Mouse (Mus musculus) cerebellum, adult 2 months (tissue): Measurements from ENCODE around the gene Cryz. TPM values are rescaled to one million over a fixed set of nuclear protein-coding genes. Genes with fewer than 3 reads are reported as not detected.

Source experiments
- DNase-seq, 2 experiments: peaks; one replicate each; pipeline ENCODE4 v3.0.0; 2021
- H3K27ac ChIP-seq: fragments of 200-500 bp; 2 replicates; pipeline ENCODE4 v1.5.1; 2012; ENCODE audit warnings: low read length, control low read depth, inconsistent platforms; ENCODE audit not compliant: insufficient read depth
- H3K27me3 ChIP-seq: fragments of 200-500 bp; 2 replicates; pipeline ENCODE4 v1.6.1; 2012; ENCODE audit warnings: inconsistent platforms, mild to moderate bottlenecking, low read length, moderate library complexity; ENCODE audit not compliant: control insufficient read depth, insufficient read depth
- H3K4me1 ChIP-seq: fragments of 200-500 bp; 2 replicates; pipeline ENCODE4 v1.6.1; 2011; ENCODE audit warnings: low read length; ENCODE audit not compliant: control insufficient read depth, insufficient read depth
- H3K4me3 ChIP-seq: fragments of 200-500 bp; replicated peaks from 2 replicates; pipeline ENCODE3; 2011; ENCODE audit warnings: mild to moderate bottlenecking, low read depth, low read length, control low read depth; ENCODE audit not compliant: insufficient read depth
- CTCF ChIP-seq: fragments of 200-500 bp; IDR thresholded peaks from 2 replicates; pipeline ENCODE4 v1.5.1; 2011; ENCODE audit warnings: low read depth, mild to moderate bottlenecking, control low read depth, low read length, moderate library complexity, borderline replicate concordance; ENCODE audit not compliant: insufficient read depth
- POLR2A ChIP-seq: fragments of 200-500 bp; IDR thresholded peaks from 2 replicates; pipeline ENCODE4 v1.6.1; 2011; ENCODE audit warnings: low read length, control low read depth, borderline replicate concordance; ENCODE audit not compliant: insufficient read depth
- WGBS: fragments of 180-500 bp; shearing (Covaris S2); methylation state at CpG from one replicate; pipeline ENCODE4 v1.1.7; 2018; 5-methylcytosine and 5-hydroxymethylcytosine counted together
- polyA plus RNA-seq: library from polyadenylated mRNA; depleted of rRNA; stranded (reverse); fragments of >200 nt; gene quantifications from 2 replicates; pipeline ENCODE4 v1.2.3, GENCODE M21; 2012

The Cryz gene
- polyA plus RNA-seq, 1 experiment: 12.9 TPM

DNA sequence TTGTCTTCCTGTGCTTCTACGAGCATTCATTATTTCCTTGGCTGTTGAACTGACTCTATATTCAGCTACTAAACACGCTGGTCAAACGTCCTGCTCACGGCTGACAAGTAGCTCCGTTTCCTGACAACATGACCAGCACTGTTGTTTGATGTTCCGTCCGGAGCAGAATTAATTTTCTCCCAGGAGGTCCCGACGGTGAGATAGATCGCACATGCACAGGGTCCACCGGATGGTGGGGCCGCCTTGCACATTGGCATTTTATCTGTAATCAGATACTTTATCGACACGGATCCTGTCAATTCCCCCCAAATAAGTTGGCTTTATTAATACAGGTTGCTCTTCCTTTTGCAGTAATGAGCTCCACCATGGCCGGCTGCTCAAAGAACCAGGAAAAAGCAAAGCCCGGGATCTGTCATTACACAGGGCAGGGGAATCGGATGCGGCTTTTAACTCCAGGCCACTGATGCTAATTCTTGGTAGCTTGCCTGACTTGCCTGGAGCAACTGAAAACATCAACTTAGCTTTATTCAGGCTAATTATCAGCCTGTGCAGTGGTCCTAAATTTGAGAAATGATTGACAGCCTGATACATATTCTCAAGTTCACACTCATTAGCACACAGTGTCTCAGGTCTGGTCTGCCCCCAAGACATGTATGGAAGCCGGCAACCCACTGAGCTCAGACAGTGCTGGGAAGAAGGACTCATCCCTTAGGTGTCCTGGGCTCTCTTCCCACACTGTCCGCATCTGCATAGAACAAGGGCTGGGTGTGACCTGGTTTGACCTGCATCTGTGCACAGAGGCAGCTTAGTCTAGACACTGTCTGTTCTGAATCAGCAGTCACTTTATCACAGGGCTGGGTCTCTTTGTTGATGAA, 53.1 kb downstream of the Cryz start:
- Histone ChIP-seq H3K27me3 (no peaks in the 10 kb centered on the region), H3K4me1 (0 out of 2 replicates have a peak, but pooled peaks cover 2% of the 10 kb centered on the region), H3K4me3 (no peak overlapping the region), H3K27ac (no peak overlapping the region)
- DNase-seq: no peak
- 42% methylated on average over 20 of the region's 20 CpGs for WGBS
- TF ChIP-seq CTCF (no peak), POLR2A (no peak)

GRCm38 (mm10) chr3:154651192-154651821, 54.8 kb downstream of the Cryz start:
- WGBS: 65% methylated on average over 10 of the region's 10 CpGs
- DNase-seq: no peak

DNA sequence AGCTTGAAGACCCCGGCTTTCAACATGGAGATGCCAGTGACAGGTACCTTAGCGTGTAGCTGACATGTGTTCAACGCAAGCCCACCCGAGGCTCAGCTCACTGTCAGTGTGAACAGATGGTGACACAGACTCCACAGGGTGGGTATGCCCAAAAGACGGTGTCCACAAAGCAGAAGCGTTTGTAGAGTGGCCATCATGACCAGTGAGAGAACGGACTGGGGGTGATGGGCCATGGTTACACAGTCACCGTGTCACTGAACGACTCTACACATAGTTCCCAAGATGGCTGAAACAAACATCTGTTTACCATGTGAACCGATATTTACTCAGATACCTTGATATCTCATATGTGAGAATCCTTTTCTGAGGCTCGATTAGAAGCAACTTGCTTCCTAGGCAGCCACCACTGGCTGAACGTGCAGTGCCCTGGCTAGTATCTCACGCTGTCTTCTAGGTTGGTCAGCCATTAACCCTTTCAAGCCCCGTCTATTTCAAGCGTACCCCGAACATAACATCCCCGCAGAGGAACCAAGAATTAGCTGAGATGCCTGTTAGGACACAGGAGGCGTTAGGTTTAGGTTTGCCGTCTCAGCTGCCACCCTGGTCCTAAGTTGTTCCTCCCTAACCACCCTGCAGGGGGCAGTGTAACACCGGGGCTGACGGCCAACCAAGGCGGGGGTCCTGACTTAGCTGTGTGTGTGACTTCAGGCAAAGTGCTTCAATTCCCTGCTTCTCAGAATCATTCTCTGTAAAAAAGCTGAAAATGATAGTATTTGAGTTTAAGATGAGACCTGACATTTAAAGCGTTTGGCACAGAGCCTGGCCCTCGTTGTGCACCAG, 56.3 kb downstream of the Cryz start:
- 27% methylated on average over 24 of the region's 24 CpGs for WGBS
- no peaks in the 10 kb centered on the region for H3K27me3 ChIP-seq
- H3K27ac ChIP-seq: no peak overlapping the region
- peak; percentile 46 to 69 for DNase-seq
- H3K4me1 ChIP-seq: no peaks in the 10 kb centered on the region; the same call in 1 of the 2 replicates
- TF ChIP-seq POLR2A: no peak
- peak; percentile 76 for TF ChIP-seq CTCF
- no peak overlapping the region for H3K4me3 ChIP-seq

More at GRCm38 (mm10) chr3:154651192-154651821, 54.8 kb downstream of the Cryz start:
- peaks cover 2% of the 10 kb centered on the region; the same call in 1 of the 2 replicates for H3K4me1 ChIP-seq
- H3K4me3 ChIP-seq: no peak overlapping the region
- no peak overlapping the region for H3K27ac ChIP-seq
- TF ChIP-seq CTCF (no peak), POLR2A (no peak)
- H3K27me3 ChIP-seq: no peaks in the 10 kb centered on the region

DNA sequence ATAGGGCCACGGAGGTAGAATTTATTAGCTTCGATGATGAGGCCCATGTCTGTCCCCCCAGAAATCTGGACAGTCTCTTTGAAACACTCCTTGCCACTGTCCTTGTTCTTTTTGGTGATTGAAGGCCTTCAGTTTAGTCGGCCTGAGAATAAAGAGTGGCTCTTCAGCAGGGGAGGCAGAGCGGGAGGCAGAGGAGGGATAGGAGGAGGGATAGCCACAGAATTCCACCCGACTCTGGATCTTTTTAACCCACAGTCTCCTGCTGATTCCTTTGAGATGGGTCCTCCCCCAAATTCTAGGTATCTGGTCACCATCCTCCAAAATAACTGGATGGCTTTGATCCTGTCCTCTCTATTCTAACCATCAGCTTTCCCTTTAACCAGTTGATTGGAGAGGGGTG, 56.9 kb downstream of the Cryz start:
- 43% methylated on average over 5 of the region's 5 CpGs for WGBS

GRCm38 (mm10) chr3:154654284-154654683, 57.8 kb downstream of the Cryz start:
- no peak overlapping the region for H3K27ac ChIP-seq
- H3K4me1 ChIP-seq: no peaks in the 10 kb centered on the region; the same call in 1 of the 2 replicates
- no peak for TF ChIP-seq CTCF
- TF ChIP-seq POLR2A: no peak
- WGBS: 65% methylated on average over 6 of the region's 6 CpGs
- H3K4me3 ChIP-seq: no peak overlapping the region
- no peaks in the 10 kb centered on the region for H3K27me3 ChIP-seq
- no peak for DNase-seq

More for the DNA sequence above, 56.9 kb downstream of the Cryz start:
- H3K27me3 ChIP-seq: no peaks in the 10 kb centered on the region
- H3K4me3 ChIP-seq: no peak overlapping the region
- no peak for DNase-seq
- TF ChIP-seq POLR2A (no peak), CTCF (no peak)
- H3K27ac ChIP-seq: no peak overlapping the region
- no peaks in the 10 kb centered on the region; the same call in 1 of the 2 replicates for H3K4me1 ChIP-seq

- WGBS: 53% methylated on average over 12 of the region's 12 CpGs
- TF ChIP-seq POLR2A (no peak), CTCF (no peak)
- no peaks in the 10 kb centered on the region; the same call in 1 of the 2 replicates for H3K4me1 ChIP-seq
Observed at GRCm38 (mm10) chr3:154654901-154655300, 58.4 kb downstream of the Cryz start.

DNA sequence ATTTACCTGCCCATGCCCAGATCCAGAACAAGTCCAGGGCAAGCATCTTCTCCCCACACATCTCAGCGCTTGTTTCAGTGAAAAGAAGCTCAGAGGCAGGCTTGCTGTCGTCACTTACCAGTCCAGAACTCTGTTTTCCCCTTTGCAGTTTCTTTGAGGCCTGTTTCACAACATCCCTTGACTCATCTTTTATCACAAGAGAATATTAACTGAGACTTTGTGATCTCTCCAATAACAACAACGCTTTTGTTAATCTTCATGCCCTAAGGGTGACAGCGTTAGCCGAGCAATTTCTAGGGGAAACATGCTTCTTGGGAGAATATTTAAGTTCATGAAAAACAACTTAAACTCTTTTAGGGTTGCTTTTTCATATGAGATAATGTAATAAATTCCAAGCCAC, 59.2 kb downstream of the Cryz start:
- no peak for DNase-seq
- 97% methylated on average over 5 of the region's 5 CpGs for WGBS
- no peak for TF ChIP-seq POLR2A
- TF ChIP-seq CTCF: no peak

More at GRCm38 (mm10) chr3:154654901-154655300, 58.4 kb downstream of the Cryz start:
- Histone ChIP-seq H3K4me3 (no peak overlapping the region), H3K27ac (no peak overlapping the region), H3K27me3 (no peaks in the 10 kb centered on the region)
- DNase-seq: no peak

More for the DNA sequence above, 59.2 kb downstream of the Cryz start:
- Histone ChIP-seq H3K27me3 (no peaks in the 10 kb centered on the region), H3K4me1 (no peaks in the 10 kb centered on the region; the same call in 1 of the 2 replicates), H3K27ac (no peak overlapping the region), H3K4me3 (no peak overlapping the region)
